Mouse (Mus musculus): ENCODE measurements around the gene Hp1bp3. TPM values are rescaled to one million over a fixed set of nuclear protein-coding genes. Genes with fewer than 3 reads are reported as not detected.

Hp1bp3 gene
- total and polyA plus RNA-seq, 3 experiments = 49.8 to 222 (median 202) TPM

Other genes with a start within 250 kb of the Hp1bp3 start
- 100 to 1,000 TPM in 1 of 2 experiments, 10 to 100 TPM in 1; 69.2 to 133 TPM for gene Eif4g3, start 223.3 kb upstream of the Hp1bp3 start, total RNA-seq (2021)
- gene Eif4g3, start 223.3 kb upstream of the Hp1bp3 start, polyA plus RNA-seq (2012; rRNA removed) = 113 and 181 TPM in 2 replicates
- 1 to 10 TPM; 1.8 to 2.0 TPM for gene Sh2d5, start 34.1 kb downstream of the Hp1bp3 start, total RNA-seq (2021)
- gene Sh2d5, start 34.1 kb downstream of the Hp1bp3 start, polyA plus RNA-seq (2012; rRNA removed) = 3.4 and 3.7 TPM in 2 replicates
- gene Kif17, start 34.1 kb downstream of the Hp1bp3 start, total RNA-seq (2021) = 1 to 10 TPM; 2.7 to 2.8 TPM
- gene Kif17, start 34.1 kb downstream of the Hp1bp3 start, polyA plus RNA-seq (2012; rRNA removed) = 4.0 and 4.3 TPM in 2 replicates
- 100 to 1,000 TPM; 116 to 131 TPM for gene Ddost, start 88.4 kb downstream of the Hp1bp3 start, total RNA-seq (2021)
- gene Ddost, start 88.4 kb downstream of the Hp1bp3 start, polyA plus RNA-seq (2012; rRNA removed) = 320 and 326 TPM in 2 replicates
- 100 to 1,000 TPM; 145 to 180 TPM for gene Pink1, start 110.0 kb downstream of the Hp1bp3 start, total RNA-seq (2021)
- gene Pink1, start 110.0 kb downstream of the Hp1bp3 start, polyA plus RNA-seq (2012; rRNA removed) = 371 and 378 TPM in 2 replicates
- gene Cda, start 151.7 kb downstream of the Hp1bp3 start, total RNA-seq (2021) = 10 to 100 TPM; 11.2 to 15.5 TPM
- gene Cda, start 151.7 kb downstream of the Hp1bp3 start, polyA plus RNA-seq (2012; rRNA removed) = 26.4 and 31.5 TPM in 2 replicates
- gene Fam43b, start 180.2 kb downstream of the Hp1bp3 start, total RNA-seq (2021) = 1 to 10 TPM; 2.1 to 4.8 TPM
- gene Fam43b, start 180.2 kb downstream of the Hp1bp3 start, polyA plus RNA-seq (2012; rRNA removed) = 10.3 and 10.9 TPM in 2 replicates
- 10 to 100 TPM; 45.1 to 61.0 TPM for gene Mul1, start 218.4 kb downstream of the Hp1bp3 start, total RNA-seq (2021)
- gene Mul1, start 218.4 kb downstream of the Hp1bp3 start, polyA plus RNA-seq (2012; rRNA removed) = 20.4 and 26.9 TPM in 2 replicates
- 10 to 100 TPM; 24.4 to 26.4 TPM for gene Camk2n1, start 238.0 kb downstream of the Hp1bp3 start, total RNA-seq (2021)
- 30.9 and 69.4 TPM in 2 replicates for gene Camk2n1, start 238.0 kb downstream of the Hp1bp3 start, polyA plus RNA-seq (2012; rRNA removed)